Mouse (Mus musculus) naive thymus-derived CD4-positive, alpha-beta T cell, adult 2 months (primary cell): Measurements from ENCODE around the gene Hist1h2ag.
A peak's percentile ranks its signal among the peaks of the same experiment; 100 is the strongest.

Experiments
- DNase-seq: peaks from one replicate; pipeline ENCODE4 v3.0.0-alpha.2; 2011; ENCODE audit warnings: low read depth

The Hist1h2ag gene

GRCm38 (mm10) chr13:22008707-22009106 lies 34.0 kb downstream of the Hist1h2ag start:
- DNase-seq: no peak

- DNase-seq: no peak
Measured at GRCm38 (mm10) chr13:22007872-22008271, 34.9 kb downstream of the Hist1h2ag start.

DNA sequence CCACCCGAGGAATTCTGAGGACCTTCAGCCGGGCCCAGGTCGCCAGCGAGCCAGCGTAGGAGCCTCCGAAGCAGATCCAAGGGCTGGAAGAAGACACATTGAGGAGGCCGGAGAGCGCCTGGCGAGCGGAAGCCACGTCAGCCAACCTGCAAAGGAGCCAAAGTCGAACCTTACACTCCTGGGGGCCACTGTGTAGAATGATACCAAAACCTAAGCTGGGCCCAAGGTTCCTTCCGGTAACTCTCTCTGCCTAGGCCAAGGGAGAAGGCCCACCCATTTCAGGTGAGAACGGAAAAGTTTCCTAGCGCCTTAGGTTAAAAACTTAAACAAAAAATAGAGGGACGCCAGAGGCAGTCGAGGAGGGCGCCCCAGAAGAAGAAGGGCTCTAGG lies 35.6 kb downstream of the Hist1h2ag start:
- DNase-seq: no peak

- peak; percentile 82 for DNase-seq
Measured at GRCm38 (mm10) chr13:22006334-22007120, 36.2 kb downstream of the Hist1h2ag start.

DNA sequence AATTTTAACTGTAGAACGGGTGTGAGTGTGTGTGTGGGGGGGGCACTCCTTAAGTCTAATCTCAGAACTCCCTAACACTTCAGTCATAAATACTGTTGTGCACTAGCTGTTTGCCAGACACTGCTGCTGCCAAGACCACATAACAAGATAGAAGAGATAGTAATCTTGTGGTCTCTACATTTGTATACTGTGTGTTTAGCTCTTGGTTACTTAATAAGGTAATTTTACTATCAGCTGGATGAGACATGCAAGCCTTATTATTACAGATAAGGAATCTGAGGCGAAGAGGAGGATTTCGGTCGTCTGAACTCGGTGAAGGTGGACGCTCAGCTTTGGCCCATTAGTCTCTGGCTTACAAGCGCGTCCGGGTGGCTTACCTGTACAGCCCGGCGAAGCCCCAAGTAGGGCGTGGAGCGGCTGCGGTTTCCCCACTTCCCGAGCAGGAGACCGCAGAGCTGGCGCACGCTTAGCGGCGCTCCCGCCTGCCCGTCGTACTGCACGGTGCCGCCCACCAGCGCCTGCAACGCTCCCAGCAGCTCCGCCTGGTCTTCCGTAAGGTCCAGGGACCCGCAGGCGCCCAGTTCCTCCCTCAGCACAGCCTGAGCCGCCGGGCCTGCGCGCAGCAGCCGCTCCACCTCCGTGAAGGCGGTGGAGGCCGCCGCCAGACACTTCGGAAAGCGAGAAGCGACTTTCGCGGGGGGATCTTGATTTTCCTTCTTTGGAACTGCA lies 37.0 kb downstream of the Hist1h2ag start:
- DNase-seq: peak; percentile 72

GRCm38 (mm10) chr13:22001823-22002222 lies 40.9 kb downstream of the Hist1h2ag start:
- peak; percentile 75 for DNase-seq

GRCm38 (mm10) chr13:22001346-22001745 lies 41.4 kb downstream of the Hist1h2ag start:
- no peak for DNase-seq

DNA sequence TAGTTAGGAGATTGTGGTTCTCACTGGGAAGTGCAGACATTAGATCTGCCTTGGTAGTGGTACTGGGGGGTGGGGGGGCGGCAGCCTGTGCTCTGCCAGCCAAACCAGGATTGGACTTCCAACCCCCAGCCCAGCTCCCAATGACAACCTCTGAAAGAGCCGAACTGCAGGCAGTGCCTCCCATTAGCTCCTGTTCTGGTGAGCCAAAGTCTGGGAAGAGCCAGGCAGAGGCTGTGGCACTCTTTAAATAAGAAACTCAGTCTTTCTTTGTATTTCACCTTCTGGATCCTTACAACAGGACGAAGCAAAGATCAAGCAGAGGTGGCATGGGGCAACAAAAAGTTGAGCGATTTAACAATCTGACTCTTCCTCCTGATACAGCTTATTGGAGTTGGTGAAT lies 43.6 kb downstream of the Hist1h2ag start:
- DNase-seq: no peak

DNA sequence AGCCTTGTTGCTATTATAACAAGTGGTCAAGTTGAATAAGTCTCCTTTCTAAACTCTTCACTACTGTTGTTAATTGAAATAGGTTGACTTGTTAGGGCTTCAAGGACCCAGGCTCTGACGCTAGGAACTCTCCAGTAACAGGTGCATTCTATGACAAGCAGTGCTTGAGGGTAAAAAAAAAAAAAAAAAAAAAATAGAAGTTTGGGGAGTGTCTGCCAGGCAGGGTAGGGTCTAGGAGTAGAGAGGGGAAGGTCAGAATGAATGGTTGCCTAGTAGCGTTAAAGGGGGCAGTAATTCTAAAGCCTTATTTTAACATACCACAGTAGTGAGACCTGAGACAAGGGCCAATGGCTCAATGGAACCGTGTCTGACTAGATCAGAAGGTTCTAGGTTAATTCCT lies 44.3 kb downstream of the Hist1h2ag start:
- no peak for DNase-seq

DNA sequence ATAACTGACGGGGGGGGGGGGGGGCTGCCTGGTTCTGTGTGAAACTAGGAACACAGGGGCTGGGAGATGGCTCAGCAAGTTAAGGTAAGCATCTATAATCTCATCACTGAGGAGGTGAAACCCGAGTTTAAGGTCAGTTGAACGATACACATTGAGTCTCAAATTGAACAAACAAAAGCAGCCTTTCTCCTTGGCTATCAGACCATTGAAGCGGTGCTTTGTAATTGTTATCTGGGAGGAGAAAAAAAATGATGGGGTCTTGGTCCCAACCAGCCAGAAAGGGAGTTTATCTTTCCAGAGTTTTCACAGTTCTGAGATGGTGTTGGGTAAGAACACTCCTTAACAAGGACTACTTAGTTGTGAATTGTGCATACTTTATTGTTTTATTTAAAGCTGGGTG lies 44.9 kb downstream of the Hist1h2ag start:
- DNase-seq: no peak

DNA sequence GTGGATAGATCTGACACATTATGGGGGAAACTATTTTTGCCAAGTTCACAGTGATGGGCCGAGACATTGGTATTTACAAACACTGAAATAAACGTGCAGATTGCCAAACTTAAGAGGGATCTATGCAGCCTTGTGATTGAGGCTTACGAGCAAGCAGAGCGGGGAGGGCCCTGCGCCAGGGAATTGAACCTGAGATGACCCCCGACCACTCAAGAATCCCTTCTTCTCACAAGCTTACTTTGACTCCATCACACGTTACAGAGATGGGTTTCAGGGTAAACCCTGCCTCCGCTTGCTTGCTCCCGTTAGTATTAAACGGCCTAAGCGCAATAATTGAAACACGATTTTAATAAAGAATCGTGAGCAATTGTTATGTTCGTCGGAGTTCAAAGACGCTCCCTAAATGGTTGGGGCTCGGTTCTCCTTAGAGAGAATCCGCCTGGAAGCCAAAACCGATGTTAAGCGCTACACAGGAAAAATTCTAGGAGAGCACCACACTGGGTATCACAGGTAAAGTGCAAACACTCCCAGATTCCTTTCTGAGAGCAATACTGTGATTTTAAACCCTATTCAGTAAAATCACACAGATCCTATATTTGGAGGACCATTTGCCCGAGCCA lies 45.4 kb downstream of the Hist1h2ag start:
- no peak for DNase-seq

- no peak for DNase-seq
Measured at GRCm38 (mm10) chr13:21996840-21997185, 45.9 kb downstream of the Hist1h2ag start.

- peak; percentile 53 for DNase-seq
Measured at GRCm38 (mm10) chr13:21996101-21996839, 46.5 kb downstream of the Hist1h2ag start.

DNA sequence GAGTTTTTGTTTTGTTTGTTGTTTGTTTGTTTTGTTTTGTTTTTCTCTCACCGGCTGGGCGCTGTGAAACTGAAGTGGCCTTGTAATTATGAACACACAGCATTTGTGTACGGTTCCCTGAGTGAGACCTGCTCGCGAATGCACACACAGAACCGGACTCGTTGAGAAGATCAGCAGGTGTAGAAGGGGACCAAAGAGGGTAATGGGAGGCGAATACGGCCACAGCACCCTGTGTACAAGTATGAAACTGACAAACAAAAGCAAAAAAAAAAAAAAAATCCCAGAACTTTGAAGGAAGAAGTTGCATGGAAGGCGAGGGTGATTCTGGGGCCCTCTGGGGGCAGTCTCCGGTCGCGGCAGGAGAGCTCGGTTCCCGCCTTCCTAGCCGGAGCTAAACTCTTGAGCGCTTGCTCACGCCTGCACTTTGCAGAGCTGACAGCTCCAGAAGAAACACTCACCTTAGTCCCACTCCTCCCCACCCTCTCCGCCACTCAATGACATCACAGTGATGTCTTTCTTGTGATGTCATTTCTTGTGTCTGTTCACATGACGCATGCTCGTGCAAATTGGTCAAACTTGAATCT lies 47.3 kb downstream of the Hist1h2ag start:
- DNase-seq: peak; percentile 60

- no peak for DNase-seq
Measured at GRCm38 (mm10) chr13:21994896-21995295, 47.8 kb downstream of the Hist1h2ag start.

DNA sequence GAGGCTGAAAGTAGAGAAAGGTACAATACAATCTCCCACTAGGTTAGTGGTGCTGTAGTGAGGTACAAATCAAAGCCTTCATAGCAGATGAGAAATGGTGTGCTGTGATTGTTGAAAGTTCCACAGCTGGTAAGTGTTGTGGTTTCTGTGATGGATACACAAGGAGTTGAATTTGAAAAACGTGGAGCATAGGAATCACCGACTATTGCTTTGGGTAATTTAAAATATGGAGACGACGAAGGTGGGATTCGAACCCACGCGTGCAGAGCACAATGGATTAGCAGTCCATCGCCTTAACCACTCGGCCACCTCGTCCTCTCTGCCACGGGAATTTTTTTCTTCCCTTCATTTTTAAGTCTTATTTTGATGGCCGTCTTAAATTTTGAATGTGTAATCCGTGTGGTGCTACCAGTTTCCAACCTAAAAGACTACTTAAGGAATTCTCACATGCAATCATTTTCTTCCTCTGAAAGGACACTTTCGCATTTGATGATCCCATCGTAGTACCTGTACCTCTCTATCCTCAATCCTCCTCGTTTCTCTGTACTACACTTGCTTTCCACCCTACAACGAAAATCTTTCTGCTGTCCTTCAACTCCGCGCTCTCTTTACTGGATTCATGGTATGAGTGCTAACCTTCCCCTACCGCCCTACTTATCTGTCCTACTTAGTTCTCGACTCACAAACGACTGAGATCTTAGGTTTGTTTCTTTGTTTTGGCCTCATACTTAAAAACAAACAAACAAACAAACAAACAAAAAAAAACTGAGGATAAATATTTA lies 48.6 kb downstream of the Hist1h2ag start:
- peak; percentile 42 for DNase-seq

DNA sequence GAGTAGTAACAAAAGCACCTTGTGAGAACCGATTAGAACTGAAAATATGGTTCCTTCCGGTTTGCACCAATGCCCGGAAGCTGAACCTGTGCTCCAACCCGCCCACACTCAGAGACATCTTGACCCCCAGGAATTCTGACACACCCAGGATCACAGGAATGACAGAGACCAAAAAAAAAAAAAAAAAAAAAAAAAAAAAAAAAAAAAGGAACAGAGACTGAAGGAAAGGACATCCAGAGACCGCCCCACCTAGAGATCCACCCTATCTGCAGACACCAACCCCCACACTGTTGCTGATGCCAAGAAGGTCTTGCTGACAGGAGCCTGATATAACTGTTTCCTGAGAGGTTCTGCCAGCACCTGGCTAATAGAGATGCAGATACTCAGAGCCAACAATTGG lies 50.2 kb downstream of the Hist1h2ag start:
- no peak for DNase-seq
